Mouse (Mus musculus): ENCODE results near the gene Mical1.

The Mical1 gene

DNA sequence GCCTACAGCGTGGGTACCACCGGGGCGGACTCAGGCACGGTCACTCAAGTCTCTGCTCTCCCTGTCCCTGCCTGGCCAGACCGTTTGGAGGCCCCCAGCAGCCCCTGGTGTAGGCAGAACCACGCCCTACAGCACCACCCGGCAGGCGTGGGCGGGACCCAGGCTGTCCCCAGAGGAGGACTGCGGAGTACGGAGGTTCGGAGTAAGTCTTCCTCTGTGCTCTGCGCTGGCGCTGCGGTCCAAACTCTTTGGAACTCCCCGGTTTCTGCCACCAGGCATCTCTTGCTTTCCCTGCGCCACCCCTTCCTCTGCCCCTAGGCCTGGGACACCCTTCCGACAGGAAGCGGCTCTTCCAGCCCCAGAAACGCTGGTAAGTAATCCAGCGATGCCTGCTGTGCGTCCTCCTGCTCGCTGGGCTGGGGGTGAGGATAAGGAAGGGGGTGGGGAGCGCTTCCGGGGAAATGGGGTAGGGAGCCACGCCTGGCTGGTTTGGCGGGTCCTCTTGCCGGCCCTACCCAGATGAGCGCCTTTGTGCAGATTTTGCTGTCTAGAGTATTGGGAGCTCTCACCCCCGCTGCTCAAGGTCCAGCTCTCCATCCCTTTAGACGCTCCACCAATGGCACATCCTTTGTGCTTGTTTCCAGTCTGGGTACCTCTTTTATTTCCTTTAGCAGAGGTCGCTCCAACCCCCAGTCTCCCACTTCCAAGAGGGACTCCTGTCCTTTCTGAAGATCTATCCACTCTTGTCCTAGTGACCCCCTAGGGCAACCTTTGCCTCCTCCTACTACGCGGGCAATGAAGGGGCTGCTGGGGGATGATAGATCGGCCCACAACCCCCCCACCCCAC is at the start of gene Mical1:
Gene Mical1 (plus strand): TSS at position 144 of the 847 bp plus-strand sequence.
- DNase-seq (ENCODE audit: extremely low read depth, low read depth) = peak; percentile 31

- no peak for DNase-seq (ENCODE audit: extremely low read depth, low read depth)
Observed at GRCm38 (mm10) chr10:41426368-41426767, 49.7 kb upstream of the Mical1 start.

DNA sequence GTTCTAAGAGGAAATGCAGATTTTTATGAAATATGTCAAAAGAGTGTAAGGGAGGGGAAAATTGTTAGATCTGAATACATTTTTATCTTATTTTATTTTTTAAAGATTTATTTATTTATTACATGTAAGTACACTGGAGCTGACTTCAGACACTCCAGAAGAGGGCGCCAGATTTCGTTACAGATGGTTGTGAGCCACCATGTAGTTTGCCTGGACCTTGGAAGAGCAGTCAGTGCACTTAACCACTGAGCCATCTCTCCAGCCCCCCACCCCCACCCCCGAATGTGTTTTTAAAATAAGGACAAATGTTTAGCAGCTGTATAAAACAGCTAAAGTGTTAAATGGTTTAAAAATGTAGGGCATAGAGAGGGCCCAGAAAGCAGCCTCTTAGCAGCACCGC is 41.5 kb upstream of the Mical1 start:
- DNase-seq (ENCODE audit: extremely low read depth, low read depth) = no peak

GRCm38 (mm10) chr10:41435141-41435540 is 41.0 kb upstream of the Mical1 start:
- DNase-seq (ENCODE audit: extremely low read depth, low read depth) = no peak

DNA sequence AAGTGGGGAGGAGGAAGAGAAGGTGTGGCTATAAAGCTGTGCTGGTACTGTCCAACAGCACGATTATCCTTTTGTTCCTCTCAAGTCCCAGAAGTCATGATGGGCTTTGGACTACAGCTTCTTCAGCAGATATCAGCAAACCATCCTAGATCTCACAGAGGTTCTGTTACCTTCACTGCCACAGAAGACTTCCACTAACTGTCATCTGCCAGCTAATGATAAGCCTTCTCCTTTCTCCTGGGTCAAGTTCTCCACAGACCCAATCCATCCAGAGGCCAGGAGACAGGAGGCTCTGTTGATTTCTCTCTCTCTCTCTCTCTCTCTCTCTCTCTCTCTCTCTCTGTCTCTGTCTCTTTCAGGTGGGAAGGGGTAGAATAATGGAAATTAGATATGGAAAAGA is 27.9 kb upstream of the Mical1 start:
- no peak for DNase-seq (ENCODE audit: extremely low read depth, low read depth)

GRCm38 (mm10) chr10:41449684-41450083 is 26.4 kb upstream of the Mical1 start:
- DNase-seq (ENCODE audit: extremely low read depth, low read depth) = no peak

DNA sequence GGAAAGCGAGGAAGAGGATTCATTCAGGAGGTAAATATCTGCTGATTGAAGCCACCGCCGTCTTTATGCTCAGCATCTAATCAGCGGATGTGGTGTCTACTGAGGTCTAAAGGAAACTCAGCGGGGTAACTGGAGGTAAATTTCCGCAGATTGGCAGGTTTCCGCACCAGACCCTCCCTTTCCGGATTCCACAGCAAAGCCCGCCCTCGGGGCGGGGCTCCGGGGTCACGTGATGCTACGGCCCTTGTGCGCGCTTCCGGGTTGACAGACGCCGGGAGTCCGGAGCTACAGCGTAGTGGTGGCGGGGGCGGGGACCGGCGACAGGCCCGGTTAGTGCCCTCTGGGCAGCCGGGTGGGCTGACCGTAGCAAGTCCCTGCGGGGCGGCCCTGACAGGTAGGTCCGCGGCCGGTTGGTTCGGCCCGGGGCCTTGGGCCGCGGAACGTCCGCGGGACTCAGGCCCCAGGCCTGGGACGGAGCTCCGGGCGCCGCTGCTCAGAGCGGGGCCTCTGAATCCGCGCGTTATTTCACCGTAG is 25.9 kb upstream of the Mical1 start, which contains the start of gene Zbtb24:
Gene Zbtb24 (plus strand): TSS at position 247 of the 534 bp plus-strand sequence.
- peak; percentile 87 for DNase-seq (ENCODE audit: extremely low read depth, low read depth)

DNA sequence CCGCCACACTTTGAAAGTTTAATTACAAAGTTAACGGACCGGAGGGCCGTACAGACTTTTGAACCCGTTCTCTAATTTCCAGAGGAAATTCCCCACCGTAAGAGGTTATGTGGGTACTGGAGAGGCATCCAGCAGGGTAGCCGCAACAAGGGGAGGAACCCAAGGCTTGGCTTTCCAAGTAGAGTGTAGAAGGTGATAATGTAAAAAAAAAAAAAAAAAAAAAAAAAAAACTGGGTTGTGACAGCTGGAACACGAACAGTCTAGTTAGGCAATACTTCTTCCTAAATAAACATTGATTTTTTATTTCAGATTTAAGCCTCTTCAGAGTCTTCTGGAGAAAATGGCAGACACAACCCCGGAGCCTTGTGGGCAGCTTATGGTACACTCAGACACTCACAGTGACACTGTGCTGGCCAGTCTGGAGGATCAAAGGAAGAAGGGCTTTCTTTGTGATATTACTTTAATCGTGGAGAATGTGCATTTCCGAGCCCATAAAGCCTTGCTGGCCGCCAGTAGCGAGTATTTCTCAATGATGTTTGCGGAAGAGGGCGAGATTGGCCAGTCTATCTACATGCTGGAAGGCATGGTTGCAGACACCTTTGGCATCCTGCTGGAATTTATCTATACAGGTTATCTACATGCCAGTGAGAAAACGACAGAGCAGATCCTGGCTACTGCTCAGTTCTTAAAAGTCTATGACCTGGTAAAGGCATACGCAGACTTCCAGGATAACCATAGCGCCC is 25.2 kb upstream of the Mical1 start:
- DNase-seq (ENCODE audit: extremely low read depth, low read depth) = no peak

GRCm38 (mm10) chr10:41451656-41452055 is 24.5 kb upstream of the Mical1 start:
- no peak for DNase-seq (ENCODE audit: extremely low read depth, low read depth)

- no peak for DNase-seq (ENCODE audit: extremely low read depth, low read depth)
Observed at GRCm38 (mm10) chr10:41452791-41453190, 23.3 kb upstream of the Mical1 start.

DNA sequence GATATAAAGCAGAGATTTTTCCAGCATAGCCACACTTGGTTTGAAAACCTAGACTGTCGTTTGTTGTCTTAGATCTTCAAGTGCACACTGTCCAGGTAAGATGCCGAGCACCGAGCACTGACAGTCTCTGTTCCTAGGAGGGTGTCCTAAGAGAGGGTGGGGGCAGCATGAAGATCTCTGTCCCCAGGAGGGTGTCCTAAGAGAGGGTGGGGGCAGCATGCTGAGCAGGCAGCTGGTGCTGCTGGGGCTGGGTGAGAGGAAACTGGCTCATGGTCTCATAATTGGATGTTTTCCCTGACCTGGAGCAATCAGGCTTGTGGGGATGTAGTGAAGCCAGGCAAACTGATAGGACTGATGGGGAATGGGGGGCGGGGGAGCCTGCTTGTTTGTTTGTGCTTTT is 16.1 kb upstream of the Mical1 start:
- no peak for DNase-seq (ENCODE audit: extremely low read depth, low read depth)

DNA sequence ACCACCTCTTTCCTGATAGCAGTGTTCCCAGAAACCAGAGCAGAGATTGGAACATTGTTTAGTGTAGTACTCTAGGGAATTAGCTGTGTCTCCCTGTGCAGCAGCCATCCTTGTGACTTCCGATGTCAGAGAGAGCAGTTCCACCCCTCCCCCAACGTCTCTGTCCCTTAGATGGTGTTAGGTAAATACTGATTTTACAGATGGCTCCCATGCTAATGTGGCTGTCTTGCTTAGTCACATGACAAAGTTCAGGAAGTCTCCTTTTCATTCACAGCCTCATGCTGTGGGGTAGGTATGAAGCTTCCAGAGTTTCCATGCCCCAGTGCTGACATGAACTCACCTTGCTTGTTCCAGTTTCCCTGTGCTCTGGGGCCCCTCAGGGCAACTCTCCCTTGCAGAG is 15.6 kb upstream of the Mical1 start:
- DNase-seq (ENCODE audit: extremely low read depth, low read depth) = no peak

DNA sequence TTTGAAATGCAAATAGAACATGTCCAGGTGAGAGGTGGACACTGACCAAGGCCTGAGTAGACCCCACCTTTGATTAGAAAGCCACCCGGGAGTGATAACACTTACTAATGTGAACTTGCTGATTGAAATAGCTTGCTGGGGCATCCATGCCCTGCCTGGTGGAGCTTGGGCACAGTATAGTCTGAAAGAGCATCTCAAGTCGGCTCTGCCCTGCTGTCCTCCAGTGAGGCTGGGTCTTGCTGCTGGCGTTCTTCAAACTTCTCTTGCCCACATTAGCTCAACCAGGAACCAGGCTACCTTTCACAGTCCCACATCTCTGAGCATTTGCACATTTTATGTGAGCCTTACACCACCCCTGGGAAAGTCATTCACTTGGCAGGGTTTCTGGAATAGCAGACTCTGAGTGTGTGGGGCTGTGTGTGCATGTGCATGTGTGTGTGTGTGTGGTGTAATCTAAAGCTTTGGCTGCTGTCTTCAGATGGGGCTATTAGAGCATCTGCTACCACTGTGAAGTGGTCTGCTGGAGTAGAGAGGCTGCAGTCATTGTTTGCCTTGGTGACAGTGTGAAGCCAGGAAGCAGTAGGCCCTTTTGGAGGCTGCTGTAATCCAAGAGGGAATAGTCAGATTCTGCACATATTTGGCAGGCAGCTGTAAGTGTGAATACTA is 14.9 kb upstream of the Mical1 start:
- no peak for DNase-seq (ENCODE audit: extremely low read depth, low read depth)

- DNase-seq (ENCODE audit: extremely low read depth, low read depth) = no peak
Observed at GRCm38 (mm10) chr10:41464401-41464955, 11.6 kb upstream of the Mical1 start.

GRCm38 (mm10) chr10:41467325-41467724 is 8.8 kb upstream of the Mical1 start:
- no peak for DNase-seq (ENCODE audit: extremely low read depth, low read depth)

DNA sequence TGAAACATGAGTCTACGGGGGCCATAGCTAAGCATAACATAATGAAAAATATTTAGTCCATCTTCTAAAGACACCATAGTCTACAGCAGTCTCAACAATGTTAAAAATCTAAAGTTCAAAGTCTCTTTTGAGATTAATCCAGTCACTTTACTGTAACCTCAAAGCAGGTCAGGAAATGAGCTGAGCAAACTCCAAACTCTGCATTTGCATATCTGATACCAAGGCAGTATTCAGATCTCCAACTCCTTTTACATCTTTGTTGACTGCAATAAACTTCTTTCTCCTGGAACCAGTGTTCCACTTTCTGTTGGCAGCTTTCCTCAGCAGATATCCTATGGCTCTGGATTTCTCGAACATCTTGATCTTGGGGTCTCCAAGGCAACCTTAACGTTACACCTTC is 5.4 kb upstream of the Mical1 start:
- DNase-seq (ENCODE audit: extremely low read depth, low read depth) = no peak

DNA sequence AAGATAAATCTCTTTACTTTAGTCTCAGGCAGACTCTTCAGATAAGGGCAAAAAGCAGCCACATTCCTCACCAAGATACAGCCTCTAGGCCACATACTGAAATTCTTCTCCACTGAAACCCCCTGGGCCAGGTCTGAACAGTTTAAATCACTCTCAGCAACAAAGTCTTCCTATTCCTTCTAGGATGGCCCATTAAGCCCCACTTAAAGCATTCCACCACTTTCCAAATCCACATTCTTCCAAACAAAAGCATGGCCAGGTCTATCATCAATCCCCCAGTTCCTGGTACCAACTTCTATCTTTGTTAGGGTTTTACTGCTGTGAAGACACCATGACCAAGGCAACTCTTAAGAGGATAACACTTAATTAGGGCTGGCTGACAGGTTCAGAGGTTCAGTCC is 3.6 kb upstream of the Mical1 start:
- no peak for DNase-seq (ENCODE audit: extremely low read depth, low read depth)

DNA sequence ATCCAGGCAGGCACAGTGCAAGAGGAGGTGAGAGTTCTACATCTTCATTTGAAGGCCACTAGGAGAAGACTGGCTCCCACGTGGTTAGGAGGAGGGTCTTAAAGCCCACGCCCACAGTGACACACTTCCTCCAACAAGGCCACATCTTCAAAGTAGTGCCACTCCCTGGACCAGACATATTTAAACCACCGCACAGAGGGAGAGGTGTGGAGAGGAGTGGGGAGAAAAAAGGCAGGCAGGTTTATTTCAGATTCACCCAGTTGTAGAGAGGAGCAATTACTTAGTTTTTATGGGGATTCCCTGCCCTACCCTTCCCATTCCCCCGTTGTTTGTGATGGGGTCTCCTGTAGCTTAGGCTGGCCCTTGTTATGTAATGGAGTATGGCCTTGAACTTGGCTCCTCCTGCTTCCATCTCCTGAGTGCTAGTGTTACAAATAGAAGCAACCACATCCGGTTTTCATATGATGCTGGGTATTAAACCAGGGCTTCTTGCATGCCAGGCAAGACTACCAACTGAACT is 3.1 kb upstream of the Mical1 start:
- DNase-seq (ENCODE audit: extremely low read depth, low read depth) = no peak

- peak; percentile 98 for DNase-seq (ENCODE audit: extremely low read depth, low read depth)
Observed at GRCm38 (mm10) chr10:41473782-41474468, 2.2 kb upstream of the Mical1 start.

DNA sequence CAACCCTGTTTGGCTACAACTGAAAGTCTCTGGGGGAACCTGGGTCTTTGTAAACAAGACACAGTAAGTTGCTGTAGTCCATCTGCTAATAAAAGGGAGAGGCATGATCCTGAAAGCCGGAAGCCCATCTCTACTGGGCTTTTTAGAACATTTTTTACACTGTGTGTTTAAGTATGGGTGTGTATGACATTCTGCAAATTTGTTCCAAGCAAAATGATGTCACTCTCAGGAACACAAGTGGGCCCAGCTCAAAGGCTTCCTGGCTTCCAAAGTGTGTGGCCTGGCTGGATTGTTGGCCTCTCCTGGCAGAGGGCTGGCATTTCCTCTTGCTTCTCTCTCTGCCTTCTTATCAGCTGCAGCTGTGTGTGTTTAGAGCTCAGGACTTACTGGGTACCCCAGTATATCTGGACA is 1.1 kb upstream of the Mical1 start:
- DNase-seq (ENCODE audit: extremely low read depth, low read depth) = peak; percentile 2

- DNase-seq (ENCODE audit: extremely low read depth, low read depth) = no peak
Observed at GRCm38 (mm10) chr10:41477018-41477277, 834 bp downstream of the Mical1 start.

Data from MEL-GATA-1-ER (cell line).